Mouse (Mus musculus): Measurements from ENCODE around the gene Il17d. TPM values are rescaled to one million over a fixed set of nuclear protein-coding genes. Genes with fewer than 3 reads are reported as not detected.

Il17d gene
- polyA plus RNA-seq, 1 experiment from 2014 or later, result 2.9 TPM

GRCm38 (mm10) chr14:57526050-57526623 is 1.6 kb downstream of the Il17d start:
- peak overlapping the region; percentile 96 for H3K4me2 ChIP-seq

GRCm38 (mm10) chr14:57527122-57527521 is 2.5 kb downstream of the Il17d start:
- Histone ChIP-seq H3K4me2 (no peak overlapping the region), H3K36me3 (no peaks in the 10 kb centered on the region), H3K4me1 (peaks cover 23% of the 10 kb centered on the region), H3K9me3 (replicated peaks) (no peaks in the 10 kb centered on the region), H3K27me3 (peaks cover 14% of the 10 kb centered on the region; the same call in 1 of the 2 replicates), H3K9ac (no peak overlapping the region), H3K27ac (no peak overlapping the region), H3K4me3 (replicated peaks) (no peak overlapping the region)
- whole genome bisulfite sequencing, result 65% methylated on average over 6 of the region's 7 CpGs
- ATAC-seq (replicated peaks; ENCODE audit: low FRiP score), result no peak

More at GRCm38 (mm10) chr14:57526050-57526623, 1.6 kb downstream of the Il17d start:
- Histone ChIP-seq H3K9me3 (replicated peaks) (no peaks in the 10 kb centered on the region), H3K27ac (no peak overlapping the region), H3K4me3 (replicated peaks) (peak overlapping the region; percentile 82), H3K36me3 (no peaks in the 10 kb centered on the region), H3K4me1 (peaks cover 23% of the 10 kb centered on the region), H3K9ac (no peak overlapping the region), H3K27me3 (peaks cover 14% of the 10 kb centered on the region; the same call in 1 of the 2 replicates)
- WGBS, result 42% methylated on average over 10 of the region's 10 CpGs
- 0 out of 2 replicates have a peak, but pooled peaks have one; percentile 5 for ATAC-seq (replicated peaks; ENCODE audit: low FRiP score)

DNA sequence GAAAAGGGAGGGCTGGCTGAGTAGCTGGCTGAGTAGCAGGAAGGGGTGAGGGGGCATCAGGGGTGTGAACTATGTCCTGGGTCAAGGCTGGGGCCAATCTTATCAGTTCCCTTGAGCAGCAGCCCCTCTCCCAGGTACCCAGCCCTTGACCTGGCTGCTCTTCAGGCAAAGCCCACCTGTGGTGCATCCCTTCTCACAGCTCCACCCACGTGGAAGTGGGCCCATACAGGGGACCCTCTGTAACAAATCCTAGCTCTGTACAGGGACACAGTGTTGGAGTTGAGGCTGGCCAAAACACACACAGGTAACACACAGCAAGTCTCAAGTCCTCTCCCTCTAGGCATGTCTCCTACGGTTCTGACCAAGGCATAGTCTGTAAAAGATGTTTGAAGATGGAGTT is 3.0 kb downstream of the Il17d start:
- Histone ChIP-seq H3K9ac (no peak overlapping the region), H3K4me2 (no peak overlapping the region), H3K27ac (no peak overlapping the region), H3K9me3 (replicated peaks) (no peaks in the 10 kb centered on the region), H3K4me3 (replicated peaks) (no peak overlapping the region), H3K36me3 (no peaks in the 10 kb centered on the region), H3K27me3 (peaks cover 13% of the 10 kb centered on the region; the same call in 1 of the 2 replicates), H3K4me1 (peaks cover 23% of the 10 kb centered on the region)
- ATAC-seq (replicated peaks; ENCODE audit: low FRiP score), result no peak
- 50% methylated on average over 2 of the region's 2 CpGs for WGBS

DNA sequence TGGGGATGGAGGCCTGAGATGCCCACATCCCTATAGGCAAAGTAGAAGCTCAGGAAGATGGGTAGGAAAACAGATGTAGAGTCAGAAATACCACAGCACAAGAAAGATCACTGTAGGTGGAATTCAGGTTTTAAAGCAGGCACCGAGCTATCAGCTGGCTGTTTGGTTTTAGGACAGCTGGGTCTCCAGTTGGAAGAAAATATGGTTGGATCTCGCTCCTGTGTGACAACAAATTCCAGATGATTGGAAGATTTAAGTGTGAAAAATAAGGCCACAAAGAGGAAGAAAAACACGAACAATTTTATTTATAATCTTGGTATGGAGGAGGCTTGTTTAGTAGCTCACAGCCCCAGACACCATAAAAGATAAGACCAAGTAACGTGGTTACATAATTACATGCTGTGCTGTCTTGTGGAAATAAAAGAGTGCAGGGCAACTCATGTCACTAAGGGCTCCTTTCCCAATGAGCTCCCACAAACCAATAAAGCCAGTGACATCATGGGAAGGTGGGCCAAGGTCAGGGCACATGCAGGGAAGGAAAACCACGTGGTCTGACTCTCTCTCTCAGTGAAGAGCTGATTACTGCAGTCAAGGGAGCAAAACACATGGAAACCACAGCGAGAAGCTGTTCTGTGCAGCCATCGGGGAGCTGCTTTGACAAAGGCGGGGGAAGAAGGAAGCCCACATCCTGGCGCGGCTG is 4.7 kb downstream of the Il17d start:
- H3K4me2 ChIP-seq, result no peak overlapping the region
- no peak overlapping the region for H3K9ac ChIP-seq
- no peak overlapping the region for H3K27ac ChIP-seq
- no peaks in the 10 kb centered on the region for H3K36me3 ChIP-seq
- ATAC-seq (replicated peaks; ENCODE audit: low FRiP score), result no peak
- 43% methylated on average over 10 of the region's 10 CpGs for WGBS
- peaks cover 9% of the 10 kb centered on the region for H3K27me3 ChIP-seq
- H3K4me3 ChIP-seq (replicated peaks), result no peak overlapping the region
- peaks cover 23% of the 10 kb centered on the region for H3K4me1 ChIP-seq
- no peaks in the 10 kb centered on the region for H3K9me3 ChIP-seq (replicated peaks)

GRCm38 (mm10) chr14:57529786-57530515 is 5.4 kb downstream of the Il17d start:
- H3K27ac ChIP-seq, result no peak overlapping the region
- ATAC-seq (replicated peaks; ENCODE audit: low FRiP score), result no peak

DNA sequence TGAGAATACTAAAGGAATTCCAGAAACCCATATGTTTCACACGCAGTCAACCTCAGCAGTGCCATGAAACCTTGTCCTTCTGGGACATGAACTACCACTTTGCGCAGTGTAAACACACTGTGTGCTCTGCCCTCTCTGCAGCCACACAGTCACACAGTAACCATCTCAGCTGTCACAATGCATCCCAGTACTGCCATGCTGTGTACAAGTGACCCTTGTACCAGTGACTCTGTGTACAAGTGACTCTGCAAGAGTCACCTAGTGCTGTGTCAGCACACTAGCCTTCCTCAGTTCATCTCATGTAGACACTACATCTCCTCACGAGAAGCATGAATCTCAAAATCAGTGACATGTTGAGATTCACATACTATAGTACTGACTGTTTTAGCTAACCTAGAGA is 8.0 kb downstream of the Il17d start:
- H3K4me1 ChIP-seq, result peaks cover 39% of the 10 kb centered on the region
- no peak overlapping the region for H3K4me2 ChIP-seq
- peaks cover 20% of the 10 kb centered on the region for H3K27me3 ChIP-seq
- no peak for ATAC-seq (replicated peaks; ENCODE audit: low FRiP score)
- no peaks in the 10 kb centered on the region for H3K36me3 ChIP-seq
- H3K4me3 ChIP-seq (replicated peaks), result no peak overlapping the region
- no peak overlapping the region for H3K9ac ChIP-seq
- no peaks in the 10 kb centered on the region for H3K9me3 ChIP-seq (replicated peaks)
- WGBS, result 88% methylated on average over 3 of the region's 3 CpGs
- H3K27ac ChIP-seq, result no peak overlapping the region

More at GRCm38 (mm10) chr14:57529786-57530515, 5.4 kb downstream of the Il17d start:
- Histone ChIP-seq H3K36me3 (no peaks in the 10 kb centered on the region), H3K4me1 (peaks cover 24% of the 10 kb centered on the region), H3K9ac (no peak overlapping the region), H3K27me3 (peaks cover 16% of the 10 kb centered on the region), H3K4me3 (replicated peaks) (no peak overlapping the region), H3K9me3 (replicated peaks) (no peaks in the 10 kb centered on the region), H3K4me2 (no peak overlapping the region)
- WGBS, result 71% methylated on average over 5 of the region's 5 CpGs

- WGBS, result 39% methylated on average over 3 of the region's 3 CpGs
- Histone ChIP-seq H3K27ac (no peak overlapping the region), H3K9me3 (replicated peaks) (no peaks in the 10 kb centered on the region), H3K4me1 (peaks cover 43% of the 10 kb centered on the region), H3K4me3 (replicated peaks) (no peak overlapping the region), H3K36me3 (no peaks in the 10 kb centered on the region), H3K9ac (no peak overlapping the region), H3K4me2 (no peak overlapping the region), H3K27me3 (peaks cover 20% of the 10 kb centered on the region)
- no peak for ATAC-seq (replicated peaks; ENCODE audit: low FRiP score)
Observed at GRCm38 (mm10) chr14:57533214-57533613, 8.6 kb downstream of the Il17d start.

DNA sequence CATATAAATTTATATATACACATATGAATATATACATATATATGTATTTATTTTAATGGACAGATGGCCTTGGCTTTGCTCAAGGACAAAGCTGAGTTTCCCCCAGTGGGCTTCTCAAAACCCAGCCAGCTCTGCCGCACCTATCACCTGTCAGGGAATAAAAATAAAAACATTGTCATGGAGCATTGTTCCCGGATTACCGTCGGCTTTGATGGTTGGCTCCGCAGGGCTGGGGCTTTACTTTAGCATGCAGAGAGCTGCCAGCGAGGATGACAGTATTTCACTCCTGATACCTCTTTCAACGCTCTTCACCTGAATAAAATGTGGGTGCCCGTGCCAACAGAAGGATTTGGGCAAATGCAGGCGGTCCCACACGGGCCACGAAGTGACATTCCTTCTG is 9.3 kb downstream of the Il17d start:
- Histone ChIP-seq H3K27me3 (peaks cover 20% of the 10 kb centered on the region), H3K4me3 (replicated peaks) (no peak overlapping the region), H3K36me3 (no peaks in the 10 kb centered on the region), H3K4me2 (no peak overlapping the region), H3K27ac (no peak overlapping the region), H3K9ac (no peak overlapping the region), H3K4me1 (peaks cover 43% of the 10 kb centered on the region), H3K9me3 (replicated peaks) (no peaks in the 10 kb centered on the region)
- ATAC-seq (replicated peaks; ENCODE audit: low FRiP score), result no peak
- 15% methylated on average over 11 of the region's 11 CpGs for WGBS

DNA sequence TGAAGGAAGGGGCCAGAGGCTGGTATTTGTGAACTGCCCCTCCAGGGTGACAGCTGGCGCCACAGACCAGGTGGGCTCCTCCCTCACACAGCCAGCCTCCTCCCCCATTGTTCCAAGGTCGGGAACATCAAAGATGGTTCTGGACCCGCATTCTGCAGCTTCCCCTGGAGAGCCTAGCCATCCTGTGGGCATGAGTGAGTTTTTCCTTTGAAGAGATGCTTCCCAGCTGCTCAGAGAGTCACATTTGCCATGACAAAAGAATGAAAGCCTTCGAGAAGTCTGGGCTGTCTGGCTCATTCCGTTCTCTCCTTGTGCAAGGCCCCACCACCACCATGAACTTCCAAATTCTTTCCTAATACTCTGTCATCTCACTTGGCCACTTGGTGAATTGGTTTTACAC is 9.8 kb downstream of the Il17d start:
- Histone ChIP-seq H3K36me3 (no peaks in the 10 kb centered on the region), H3K27me3 (peaks cover 20% of the 10 kb centered on the region), H3K4me2 (no peak overlapping the region), H3K4me3 (replicated peaks) (no peak overlapping the region), H3K27ac (no peak overlapping the region), H3K9ac (no peak overlapping the region), H3K9me3 (replicated peaks) (no peaks in the 10 kb centered on the region), H3K4me1 (peaks cover 43% of the 10 kb centered on the region)
- ATAC-seq (replicated peaks; ENCODE audit: low FRiP score), result no peak
- WGBS, result 17% methylated on average over 5 of the region's 5 CpGs

- peak overlapping the region; percentile 9; the same call in 1 of the 2 replicates for H3K4me2 ChIP-seq
- no peak overlapping the region for H3K4me3 ChIP-seq (replicated peaks)
- H3K9ac ChIP-seq, result no peak overlapping the region
- H3K36me3 ChIP-seq, result no peaks in the 10 kb centered on the region
- H3K27ac ChIP-seq, result peak overlapping the region; percentile 64; the same call in 1 of the 2 replicates
- ATAC-seq (replicated peaks; ENCODE audit: low FRiP score), result no peak
- peaks cover 20% of the 10 kb centered on the region for H3K27me3 ChIP-seq
- WGBS, result 19% methylated on average over 8 of the region's 8 CpGs
- no peaks in the 10 kb centered on the region for H3K9me3 ChIP-seq (replicated peaks)
- peaks cover 38% of the 10 kb centered on the region for H3K4me1 ChIP-seq
Observed at GRCm38 (mm10) chr14:57534961-57535360, 10.4 kb downstream of the Il17d start.

- H3K4me3 ChIP-seq (replicated peaks), result no peak overlapping the region
- H3K4me2 ChIP-seq, result no peak overlapping the region
- peaks cover 38% of the 10 kb centered on the region for H3K4me1 ChIP-seq
- H3K27me3 ChIP-seq, result peaks cover 20% of the 10 kb centered on the region
- peak overlapping the region; percentile 64; the same call in 1 of the 2 replicates for H3K27ac ChIP-seq
- H3K36me3 ChIP-seq, result no peaks in the 10 kb centered on the region
- WGBS, result 53% methylated on average over 6 of the region's 6 CpGs
- ATAC-seq (replicated peaks; ENCODE audit: low FRiP score), result no peak
- no peaks in the 10 kb centered on the region for H3K9me3 ChIP-seq (replicated peaks)
- H3K9ac ChIP-seq, result no peak overlapping the region
Observed at GRCm38 (mm10) chr14:57535646-57536045, 11.1 kb downstream of the Il17d start.

DNA sequence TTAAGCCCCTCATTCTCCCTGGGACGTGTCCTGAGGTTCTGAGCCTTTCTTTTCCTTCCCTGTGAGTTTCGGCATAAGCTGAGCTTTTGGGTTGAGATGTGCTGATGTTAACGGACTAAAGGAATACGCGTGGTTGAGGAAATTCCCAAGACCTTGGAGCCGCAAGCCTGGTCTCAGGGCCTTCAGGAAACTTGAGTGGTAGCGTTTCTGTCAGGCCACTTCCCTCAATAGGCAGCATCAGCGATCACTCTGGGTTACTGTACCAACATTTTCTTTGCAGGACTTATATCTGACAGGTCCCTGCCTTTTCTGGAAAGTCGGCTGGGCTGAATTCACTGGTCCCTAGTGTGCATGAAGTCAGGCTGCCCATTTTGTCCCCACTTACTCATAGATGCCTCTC is 12.2 kb downstream of the Il17d start:
- Histone ChIP-seq H3K9me3 (replicated peaks) (no peaks in the 10 kb centered on the region), H3K4me3 (replicated peaks) (no peak overlapping the region), H3K27me3 (peaks cover 20% of the 10 kb centered on the region), H3K4me1 (peaks cover 38% of the 10 kb centered on the region), H3K4me2 (no peak overlapping the region), H3K9ac (no peak overlapping the region), H3K36me3 (no peaks in the 10 kb centered on the region), H3K27ac (no peak overlapping the region)
- 60% methylated on average over 9 of the region's 9 CpGs for WGBS
- no peak for ATAC-seq (replicated peaks; ENCODE audit: low FRiP score)
